Mouse (Mus musculus) brain, embryonic 18.5 days (tissue): ENCODE measurements around the gene 1700066M21Rik.

Experiments
- DNase-seq: peaks from one replicate; pipeline ENCODE4 v3.0.0-alpha.2; 2012; ENCODE audit warnings: low read depth, low spot score

Gene 1700066M21Rik

GRCm38 (mm10) chr1:57392417-57392816 lies 15.0 kb downstream of the 1700066M21Rik start:
- DNase-seq, result no peak

GRCm38 (mm10) chr1:57394051-57394450 lies 16.6 kb downstream of the 1700066M21Rik start:
- DNase-seq, result no peak

- DNase-seq, result no peak
Measured at GRCm38 (mm10) chr1:57400321-57400720, 22.9 kb downstream of the 1700066M21Rik start.

DNA sequence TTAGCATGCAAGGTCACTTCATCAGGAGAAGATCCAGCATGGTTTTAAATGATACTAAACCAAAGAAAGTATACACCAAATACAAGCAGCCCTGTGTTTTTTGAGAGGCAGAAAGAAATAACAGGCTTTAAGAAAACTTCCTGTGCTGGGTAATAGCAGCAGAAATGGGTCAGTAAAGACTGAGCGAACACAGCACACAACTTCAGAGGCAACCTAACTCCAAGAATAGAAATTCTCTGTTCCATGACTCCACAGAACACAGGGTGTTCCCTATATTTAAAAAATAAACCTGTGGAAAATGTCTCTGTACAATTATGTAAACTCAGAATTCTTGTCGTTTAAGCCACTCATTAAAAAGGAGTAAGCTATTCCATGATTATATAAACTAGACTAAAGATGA lies 23.5 kb downstream of the 1700066M21Rik start:
- DNase-seq, result no peak

GRCm38 (mm10) chr1:57402116-57402515 lies 24.7 kb downstream of the 1700066M21Rik start:
- no peak for DNase-seq

GRCm38 (mm10) chr1:57406187-57407151 lies 29.0 kb downstream of the 1700066M21Rik start, which contains the start of the genes Maip1 and Tyw5:
Maip1 (plus strand) TSS chr1:57406328.
Tyw5 (minus strand) TSS chr1:57407101.
- DNase-seq, result peak; percentile 77

DNA sequence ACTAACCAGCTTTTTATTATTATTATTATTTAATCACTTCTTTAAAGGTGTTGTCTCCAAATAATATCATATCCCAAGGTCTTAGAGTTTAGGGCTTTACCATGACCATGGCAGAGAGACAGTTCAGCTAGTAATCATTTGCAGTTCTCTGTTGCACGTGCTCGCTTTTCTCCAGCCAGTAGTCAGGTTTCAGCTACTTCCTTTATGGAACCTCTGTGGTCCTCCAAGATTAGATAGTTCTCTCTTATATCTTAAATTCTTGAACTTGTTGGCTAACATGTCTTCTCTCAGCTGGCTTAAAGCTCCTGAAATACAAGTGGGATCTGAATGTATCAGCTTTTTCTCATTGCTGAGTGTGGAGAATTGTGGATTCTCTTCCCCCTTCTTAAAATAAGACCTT lies 31.6 kb downstream of the 1700066M21Rik start:
- no peak for DNase-seq

DNA sequence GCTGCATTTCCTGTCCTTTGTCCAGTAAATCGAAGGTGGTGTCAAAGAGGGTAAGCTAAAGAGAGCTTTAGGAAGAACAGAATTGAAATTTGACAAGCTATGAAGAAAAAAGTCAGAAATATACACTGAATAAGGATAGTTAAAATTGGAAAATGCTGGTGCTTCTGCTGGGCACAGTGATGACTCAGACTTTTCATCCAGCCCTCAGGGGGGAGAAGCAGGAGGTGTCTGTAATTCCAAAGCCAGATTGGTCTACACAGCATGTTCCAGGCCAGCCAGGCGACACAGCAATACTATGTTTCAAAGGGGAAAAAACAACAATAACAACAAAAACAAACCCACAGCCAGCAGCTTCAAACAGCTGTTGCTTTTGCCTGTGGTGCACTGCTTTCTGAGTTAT lies 36.0 kb downstream of the 1700066M21Rik start:
- no peak for DNase-seq

GRCm38 (mm10) chr1:57423696-57424095 lies 46.3 kb downstream of the 1700066M21Rik start:
- no peak for DNase-seq

- no peak for DNase-seq
Measured at GRCm38 (mm10) chr1:57428368-57429308, 51.2 kb downstream of the 1700066M21Rik start.

- no peak for DNase-seq
Measured at GRCm38 (mm10) chr1:57429786-57430483, 52.5 kb downstream of the 1700066M21Rik start.

GRCm38 (mm10) chr1:57433141-57433540 lies 55.7 kb downstream of the 1700066M21Rik start:
- DNase-seq, result no peak
